Mouse (Mus musculus): ENCODE results near the gene Adgrf5. TPM values are rescaled to one million over a fixed set of nuclear protein-coding genes. Genes with fewer than 3 reads are reported as not detected.

Gene Adgrf5
- polyA plus RNA-seq, 1 experiment from 2014 or later = 7.3 TPM

- Histone ChIP-seq H3K4me2 (no peak overlapping the region), H3K4me3 (replicated peaks) (no peak overlapping the region), H3K36me3 (no peaks in the 10 kb centered on the region), H3K27ac (replicated peaks) (no peak overlapping the region), H3K4me1 (no peaks in the 10 kb centered on the region), H3K9me3 (replicated peaks) (no peaks in the 10 kb centered on the region), H3K27me3 (replicated peaks) (no peaks in the 10 kb centered on the region), H3K9ac (replicated peaks) (no peak overlapping the region)
- 95% methylated on average over 5 of the region's 5 CpGs for WGBS
- ATAC-seq (ENCODE audit: low FRiP score) = no peak
Observed at GRCm38 (mm10) chr17:43386331-43386730, 26.1 kb downstream of the Adgrf5 start.

GRCm38 (mm10) chr17:43387171-43387570 is 26.9 kb downstream of the Adgrf5 start:
- Histone ChIP-seq H3K27ac (replicated peaks) (no peak overlapping the region), H3K9me3 (replicated peaks) (no peaks in the 10 kb centered on the region), H3K36me3 (no peaks in the 10 kb centered on the region), H3K4me2 (no peak overlapping the region), H3K4me3 (replicated peaks) (no peak overlapping the region), H3K4me1 (no peaks in the 10 kb centered on the region; the same call in 1 of the 2 replicates), H3K27me3 (replicated peaks) (no peaks in the 10 kb centered on the region), H3K9ac (replicated peaks) (no peak overlapping the region)
- no peak for ATAC-seq (ENCODE audit: low FRiP score)
- WGBS = 81% methylated on average over 3 of the region's 3 CpGs

GRCm38 (mm10) chr17:43389256-43389655 is 29.0 kb downstream of the Adgrf5 start:
- Histone ChIP-seq H3K27me3 (replicated peaks) (no peaks in the 10 kb centered on the region), H3K4me2 (no peak overlapping the region), H3K4me3 (replicated peaks) (no peak overlapping the region), H3K36me3 (no peaks in the 10 kb centered on the region), H3K9me3 (replicated peaks) (no peaks in the 10 kb centered on the region), H3K27ac (replicated peaks) (no peak overlapping the region), H3K4me1 (no peaks in the 10 kb centered on the region; the same call in 1 of the 2 replicates), H3K9ac (replicated peaks) (no peak overlapping the region)
- ATAC-seq (ENCODE audit: low FRiP score) = no peak
- WGBS = 91% methylated on average over 11 of the region's 11 CpGs

DNA sequence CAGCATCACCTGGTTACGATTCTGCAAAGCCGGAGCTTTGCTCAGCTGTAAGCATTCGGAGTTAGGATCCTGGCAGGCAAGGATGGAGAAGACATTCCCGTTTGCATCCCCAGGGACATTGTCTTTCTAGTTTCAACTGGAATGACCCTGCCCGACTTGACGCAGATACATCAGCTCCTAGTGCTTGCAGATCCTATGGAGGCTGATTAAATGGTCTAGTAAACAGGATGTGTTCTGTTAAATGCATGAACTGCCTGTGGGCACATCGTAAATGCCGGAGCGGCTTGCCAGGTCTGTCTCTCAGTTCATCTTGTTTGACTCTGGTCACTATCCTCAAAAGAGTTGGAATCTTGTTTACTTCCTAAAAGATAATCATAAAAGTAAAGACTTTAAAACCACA is 31.9 kb downstream of the Adgrf5 start:
- no peaks in the 10 kb centered on the region; the same call in 1 of the 2 replicates for H3K4me1 ChIP-seq
- H3K27ac ChIP-seq (replicated peaks) = no peak overlapping the region
- H3K36me3 ChIP-seq = no peaks in the 10 kb centered on the region
- no peak overlapping the region for H3K4me2 ChIP-seq
- H3K4me3 ChIP-seq (replicated peaks) = no peak overlapping the region
- no peaks in the 10 kb centered on the region for H3K9me3 ChIP-seq (replicated peaks)
- no peaks in the 10 kb centered on the region for H3K27me3 ChIP-seq (replicated peaks)
- H3K9ac ChIP-seq (replicated peaks) = no peak overlapping the region
- WGBS = 52% methylated on average over 9 of the region's 9 CpGs
- ATAC-seq (ENCODE audit: low FRiP score) = no peak

- WGBS = 91% methylated on average over 8 of the region's 8 CpGs
- Histone ChIP-seq H3K4me1 (no peaks in the 10 kb centered on the region; the same call in 1 of the 2 replicates), H3K4me2 (no peak overlapping the region), H3K27me3 (replicated peaks) (no peaks in the 10 kb centered on the region), H3K27ac (replicated peaks) (no peak overlapping the region), H3K9ac (replicated peaks) (no peak overlapping the region), H3K9me3 (replicated peaks) (no peaks in the 10 kb centered on the region), H3K36me3 (no peaks in the 10 kb centered on the region), H3K4me3 (replicated peaks) (no peak overlapping the region)
- ATAC-seq (ENCODE audit: low FRiP score) = no peak
Observed at GRCm38 (mm10) chr17:43393669-43394068, 33.4 kb downstream of the Adgrf5 start.

- no peaks in the 10 kb centered on the region; the same call in 1 of the 2 replicates for H3K4me1 ChIP-seq
- no peaks in the 10 kb centered on the region for H3K27me3 ChIP-seq (replicated peaks)
- H3K27ac ChIP-seq (replicated peaks) = no peak overlapping the region
- no peak for ATAC-seq (ENCODE audit: low FRiP score)
- H3K36me3 ChIP-seq = no peaks in the 10 kb centered on the region
- no peaks in the 10 kb centered on the region for H3K9me3 ChIP-seq (replicated peaks)
- H3K9ac ChIP-seq (replicated peaks) = no peak overlapping the region
- no peak overlapping the region for H3K4me2 ChIP-seq
- 75% methylated on average over 12 of the region's 12 CpGs for WGBS
- H3K4me3 ChIP-seq (replicated peaks) = no peak overlapping the region
Observed at GRCm38 (mm10) chr17:43395400-43396258, 35.4 kb downstream of the Adgrf5 start.

DNA sequence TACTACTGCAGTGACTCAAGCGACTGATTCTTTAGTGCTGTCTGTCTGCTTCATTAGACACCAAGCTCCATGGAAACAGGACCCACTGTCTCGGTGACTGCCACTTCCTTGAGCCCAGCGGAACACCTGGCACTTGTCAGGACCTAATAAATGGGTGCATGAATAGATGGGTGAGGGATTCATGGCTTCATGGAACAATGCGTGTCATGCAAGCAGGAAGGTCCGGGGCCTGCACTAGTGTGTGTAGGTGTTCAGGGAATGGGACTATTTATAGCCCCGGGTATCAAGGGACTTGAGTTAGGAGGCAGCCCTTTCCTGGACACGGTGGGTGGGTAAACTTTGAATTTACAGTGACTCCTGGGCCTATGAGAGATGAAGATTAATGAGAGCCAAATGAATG is 38.4 kb downstream of the Adgrf5 start:
- no peak for ATAC-seq (ENCODE audit: low FRiP score)
- H3K4me3 ChIP-seq (replicated peaks) = no peak overlapping the region

DNA sequence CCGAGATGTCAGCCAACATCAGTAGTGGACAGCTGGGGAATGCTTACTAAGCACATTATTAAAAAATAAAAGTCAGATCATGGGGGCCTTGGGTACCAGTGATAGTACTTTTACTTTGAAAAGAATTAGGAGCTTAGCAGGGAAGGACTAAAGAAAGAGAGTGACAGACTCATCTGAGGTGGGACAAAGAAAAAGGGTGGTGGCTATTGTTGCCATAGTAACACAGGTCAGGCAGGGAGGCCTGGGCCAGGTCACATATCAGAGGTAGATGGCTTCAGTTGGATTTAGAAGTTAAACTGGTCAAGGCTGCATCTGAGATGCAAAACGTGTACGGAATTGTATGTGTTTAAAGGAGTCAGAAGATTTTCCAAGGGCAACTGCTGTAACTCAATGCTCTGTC is 38.9 kb downstream of the Adgrf5 start:
- 70% methylated on average over 3 of the region's 3 CpGs for WGBS
- Histone ChIP-seq H3K9me3 (replicated peaks) (no peaks in the 10 kb centered on the region), H3K4me2 (no peak overlapping the region), H3K27me3 (replicated peaks) (no peaks in the 10 kb centered on the region), H3K36me3 (no peaks in the 10 kb centered on the region), H3K9ac (replicated peaks) (no peak overlapping the region), H3K4me3 (replicated peaks) (no peak overlapping the region), H3K4me1 (no peaks in the 10 kb centered on the region), H3K27ac (replicated peaks) (no peak overlapping the region)
- ATAC-seq (ENCODE audit: low FRiP score) = no peak

More for the DNA sequence above, 38.4 kb downstream of the Adgrf5 start:
- Histone ChIP-seq H3K4me2 (no peak overlapping the region), H3K27me3 (replicated peaks) (no peaks in the 10 kb centered on the region), H3K27ac (replicated peaks) (no peak overlapping the region), H3K9me3 (replicated peaks) (no peaks in the 10 kb centered on the region), H3K4me1 (no peaks in the 10 kb centered on the region), H3K9ac (replicated peaks) (no peak overlapping the region), H3K36me3 (no peaks in the 10 kb centered on the region)
- WGBS = 29% methylated on average over 7 of the region's 7 CpGs

DNA sequence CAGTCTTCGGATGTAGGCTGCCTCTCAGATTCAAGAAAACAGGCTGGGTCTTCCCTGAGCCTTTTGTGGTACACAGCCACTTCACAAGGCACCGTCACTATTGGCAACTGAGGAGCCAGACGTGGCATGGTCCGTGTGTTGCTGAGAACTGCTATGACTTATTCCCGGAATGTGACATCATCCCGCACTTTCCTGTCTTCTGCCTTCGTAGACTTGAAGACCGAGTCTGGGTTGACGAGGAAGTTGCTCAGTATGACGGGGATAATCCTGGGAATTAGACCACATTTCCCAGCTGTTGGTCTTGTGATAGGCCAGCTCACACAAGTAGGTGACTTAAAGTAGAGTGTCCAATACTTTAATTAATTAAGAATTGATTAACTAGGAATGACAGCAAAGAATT is 40.2 kb downstream of the Adgrf5 start:
- Histone ChIP-seq H3K9ac (replicated peaks) (no peak overlapping the region), H3K27ac (replicated peaks) (no peak overlapping the region), H3K36me3 (no peaks in the 10 kb centered on the region), H3K4me3 (replicated peaks) (no peak overlapping the region), H3K4me2 (no peak overlapping the region), H3K4me1 (no peaks in the 10 kb centered on the region), H3K27me3 (replicated peaks) (no peaks in the 10 kb centered on the region), H3K9me3 (replicated peaks) (no peaks in the 10 kb centered on the region)
- 78% methylated on average over 10 of the region's 10 CpGs for WGBS
- no peak for ATAC-seq (ENCODE audit: low FRiP score)

GRCm38 (mm10) chr17:43403851-43404250 is 43.6 kb downstream of the Adgrf5 start:
- Histone ChIP-seq H3K36me3 (no peaks in the 10 kb centered on the region), H3K4me1 (no peaks in the 10 kb centered on the region), H3K9me3 (replicated peaks) (no peaks in the 10 kb centered on the region), H3K27me3 (replicated peaks) (no peaks in the 10 kb centered on the region), H3K9ac (replicated peaks) (no peak overlapping the region), H3K4me3 (replicated peaks) (no peak overlapping the region), H3K4me2 (no peak overlapping the region), H3K27ac (replicated peaks) (peak overlapping the region; percentile 37; the same call in 1 of the 2 replicates)
- WGBS = 42% methylated on average over 6 of the region's 6 CpGs
- ATAC-seq (ENCODE audit: low FRiP score) = no peak

GRCm38 (mm10) chr17:43404408-43404807 is 44.2 kb downstream of the Adgrf5 start:
- Histone ChIP-seq H3K27ac (replicated peaks) (no peak overlapping the region), H3K4me3 (replicated peaks) (no peak overlapping the region), H3K4me1 (no peaks in the 10 kb centered on the region), H3K9ac (replicated peaks) (no peak overlapping the region), H3K4me2 (no peak overlapping the region), H3K9me3 (replicated peaks) (no peaks in the 10 kb centered on the region), H3K27me3 (replicated peaks) (no peaks in the 10 kb centered on the region), H3K36me3 (no peaks in the 10 kb centered on the region)
- no peak for ATAC-seq (ENCODE audit: low FRiP score)
- 50% methylated on average over 5 of the region's 5 CpGs for WGBS

DNA sequence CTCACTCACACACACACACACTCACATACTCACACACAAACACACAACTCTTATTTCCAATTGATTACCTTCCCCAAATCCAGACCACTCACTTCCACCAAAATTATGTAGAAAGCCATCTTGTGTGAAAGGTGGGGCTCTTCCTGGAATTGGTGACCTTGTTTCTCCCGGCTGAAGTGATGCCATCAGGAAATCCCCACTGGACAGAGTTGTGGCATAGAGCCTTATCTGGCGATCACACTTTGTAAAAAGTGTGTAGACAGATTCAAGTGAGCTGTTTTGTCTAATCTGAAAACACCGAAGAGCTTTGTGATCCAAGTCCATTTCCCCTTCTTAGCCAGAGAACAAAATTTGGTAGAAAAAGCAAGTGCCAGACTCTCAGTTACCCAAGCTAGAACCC is 46.1 kb downstream of the Adgrf5 start:
- ATAC-seq (ENCODE audit: low FRiP score) = no peak
- Histone ChIP-seq H3K4me1 (no peaks in the 10 kb centered on the region), H3K4me3 (replicated peaks) (no peak overlapping the region), H3K9ac (replicated peaks) (no peak overlapping the region), H3K4me2 (no peak overlapping the region), H3K27ac (replicated peaks) (no peak overlapping the region), H3K27me3 (replicated peaks) (no peaks in the 10 kb centered on the region), H3K36me3 (no peaks in the 10 kb centered on the region), H3K9me3 (replicated peaks) (no peaks in the 10 kb centered on the region)
- 89% methylated on average over 3 of the region's 3 CpGs for WGBS
